Mouse (Mus musculus) C3H10T1/2 (cell line): ENCODE data around the gene Cryba2. TPM values are rescaled to one million over a fixed set of nuclear protein-coding genes. Genes with fewer than 3 reads are reported as not detected.

ENCODE experiments used
- polyA plus RNA-seq, 2 experiments: library from polyadenylated mRNA; unstranded; fragments of >200 nt; fragmentation: generic; extraction: Trizol; gene quantifications; one replicate each; pipeline ENCODE4 v1.2.1; 2012; ENCODE audit warnings: missing spikeins in 2 of 2

Cryba2 gene
- not detected for polyA plus RNA-seq

DNA sequence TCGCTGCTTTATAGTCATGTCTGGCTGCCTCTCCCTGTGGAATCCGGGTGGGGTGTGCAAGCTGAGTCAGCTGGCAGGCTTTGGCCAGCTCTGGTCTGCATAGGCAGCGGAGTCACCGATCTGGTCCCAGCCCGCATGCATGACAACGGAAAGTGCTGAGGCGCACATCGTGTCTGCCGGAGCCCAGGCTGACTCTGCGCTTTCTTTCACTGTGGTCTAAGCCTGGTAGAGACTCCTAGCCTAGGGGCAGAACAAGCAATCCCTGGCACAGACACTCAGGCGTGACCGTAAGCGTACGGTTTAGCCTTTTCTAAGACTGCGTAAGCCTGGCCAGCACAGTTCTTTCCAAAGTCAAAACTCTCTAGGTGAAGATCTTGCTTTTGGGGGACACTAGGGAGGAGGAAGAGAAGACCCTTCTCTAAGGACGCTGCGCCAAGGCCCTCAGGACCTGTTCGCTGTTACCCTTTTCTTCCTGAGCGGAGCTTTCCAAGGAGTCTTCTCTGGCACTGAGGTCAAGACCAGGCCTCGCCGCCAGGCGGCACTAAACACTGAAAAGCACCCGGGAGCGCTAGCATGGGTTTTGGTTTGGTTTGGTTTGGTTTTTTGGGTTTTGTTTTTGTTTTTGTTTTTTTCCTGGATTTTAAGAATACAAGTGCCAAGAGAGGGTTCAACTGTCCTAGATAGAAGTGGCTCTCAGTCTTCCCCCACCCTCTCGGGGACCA, at the start of gene Cryba2:
Gene Cryba2 (minus strand): TSS at position 10 of the 722 bp plus-strand sequence.

DNA sequence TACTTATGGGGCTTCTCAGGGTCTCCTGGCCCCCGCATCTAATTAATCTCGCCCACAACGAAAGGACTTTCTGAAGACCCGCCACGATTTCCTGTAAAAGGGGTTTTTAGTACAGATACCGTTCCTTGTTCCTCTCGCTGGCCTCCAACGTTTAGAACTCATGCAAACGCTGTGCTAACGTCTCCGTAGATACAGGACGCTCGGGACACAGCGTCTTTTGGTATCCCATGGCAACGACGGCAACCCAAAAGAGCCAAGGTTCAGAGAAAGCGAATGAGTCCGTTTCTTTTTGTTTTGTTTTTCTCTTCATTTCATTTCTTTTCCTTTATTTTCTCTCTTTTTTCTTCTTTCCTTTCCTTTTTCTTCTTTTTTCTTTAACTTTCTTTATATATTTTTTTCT, 42.5 kb upstream of the Cryba2 start, which contains the start of gene Cfap65:
Gene Cfap65 (minus strand): TSS at position 198 of the 400 bp plus-strand sequence.

DNA sequence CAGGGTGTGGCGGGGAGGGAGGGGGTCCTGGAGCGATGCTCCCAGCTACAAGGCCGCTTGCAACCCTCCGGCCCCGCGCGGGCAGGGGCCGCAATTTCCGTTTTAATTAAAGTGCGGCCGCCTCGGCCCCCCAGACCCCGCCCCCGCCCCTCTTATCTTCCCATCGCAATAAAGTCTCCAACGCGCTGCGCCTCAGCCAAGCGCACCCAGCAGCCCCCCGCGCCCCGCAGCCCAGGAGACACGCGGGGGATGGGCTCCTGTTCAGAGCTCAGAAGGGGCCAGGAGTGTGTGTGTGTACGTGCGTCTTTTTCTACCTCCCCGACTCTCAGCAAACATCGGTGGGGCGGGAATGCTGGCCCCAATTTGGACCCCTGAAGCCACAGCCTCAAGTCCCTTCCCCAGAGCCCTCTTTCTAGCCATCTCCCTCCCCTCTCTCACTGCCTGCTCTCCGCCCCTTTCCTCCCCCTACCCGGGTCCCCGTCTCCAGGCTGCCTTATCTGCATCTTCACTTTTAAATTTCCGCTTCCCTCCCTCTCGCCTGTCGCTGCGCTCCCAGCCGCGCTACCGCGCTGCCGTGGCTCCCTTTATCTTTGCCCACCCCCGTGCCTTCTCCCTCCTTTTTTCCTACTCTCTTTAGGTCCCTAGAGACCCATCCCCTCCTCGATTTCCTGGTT, 7.4 kb downstream of the Cryba2 start, which contains the start of gene Fev:
Gene Fev (minus strand): TSS at position 51 of the 674 bp plus-strand sequence.

DNA sequence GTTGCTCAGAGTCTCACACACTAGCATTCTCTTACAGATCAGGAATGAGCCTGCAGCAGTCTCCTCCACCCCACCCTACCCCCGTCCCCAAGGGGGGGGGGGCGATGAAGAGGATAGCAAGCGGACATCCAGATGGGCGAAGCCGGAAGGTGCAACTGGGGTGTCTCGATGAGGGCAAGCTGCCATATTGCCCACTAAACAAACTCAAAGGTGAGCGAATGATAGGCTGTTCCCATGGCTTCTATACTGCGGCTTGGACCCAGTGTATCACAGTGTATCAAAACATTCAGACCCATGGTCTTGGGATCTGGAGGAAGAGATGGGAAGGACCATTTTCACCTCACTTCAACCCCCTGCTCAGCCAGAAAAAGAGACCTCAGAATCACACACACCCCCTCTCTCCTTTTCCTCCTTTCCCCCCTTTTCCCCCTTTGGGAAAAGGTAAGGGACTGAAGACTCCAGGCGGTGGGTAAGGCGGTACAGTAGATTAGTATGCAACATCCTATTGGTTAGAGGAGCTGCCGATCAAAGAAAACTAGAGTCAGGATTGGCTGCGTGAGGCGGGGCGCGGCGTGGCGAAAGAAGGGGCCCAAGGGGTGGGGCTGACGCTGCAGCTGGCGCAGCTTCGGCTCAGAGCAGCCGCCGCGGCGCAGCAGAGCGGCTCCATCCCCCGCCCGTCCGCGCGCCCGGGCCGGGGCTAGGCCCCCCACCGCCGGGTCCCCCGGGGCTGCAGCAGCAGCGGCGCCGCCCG, 38.5 kb downstream of the Cryba2 start, which contains the start of gene Cdk5r2:
Gene Cdk5r2 (plus strand): TSS at position 629 of the 751 bp plus-strand sequence.

Other genes starting within 250 kb of the Cryba2 start
- 1 to 10 TPM; 2.2 to 4.2 TPM for gene Ttll4, start 231.4 kb downstream of the Cryba2 start, polyA plus RNA-seq
- gene Cyp27a1, start 179.6 kb downstream of the Cryba2 start, polyA plus RNA-seq, result under 1 TPM in 1 of 2 experiments, not detected in 1; 0.02 TPM
- under 1 TPM; 0.01 to 0.06 TPM for gene Prkag3, start 143.9 kb downstream of the Cryba2 start, polyA plus RNA-seq
- gene Wnt6, start 121.3 kb downstream of the Cryba2 start, polyA plus RNA-seq, result under 1 TPM in 1 of 2 experiments, not detected in 1; 0.33 TPM
- gene Wnt10a, start 101.6 kb downstream of the Cryba2 start, polyA plus RNA-seq, result under 1 TPM in 1 of 2 experiments, not detected in 1; 0.01 TPM
- gene Cdk5r2, start 38.2 kb downstream of the Cryba2 start, polyA plus RNA-seq, result not detected
- gene Fev, start 7.7 kb downstream of the Cryba2 start, polyA plus RNA-seq, result not detected
- gene Cfap65, start 42.5 kb upstream of the Cryba2 start, polyA plus RNA-seq, result under 1 TPM in 1 of 2 experiments, not detected in 1; 0.01 TPM
- under 1 TPM; 0.02 to 0.12 TPM for gene Ihh, start 58.5 kb upstream of the Cryba2 start, polyA plus RNA-seq
- 1 to 10 TPM; 6.5 to 6.6 TPM for gene Nhej1, start 232.1 kb upstream of the Cryba2 start, polyA plus RNA-seq
- gene Slc23a3, start 240.7 kb upstream of the Cryba2 start, polyA plus RNA-seq, result under 1 TPM; 0.01 to 0.46 TPM
- 10 to 100 TPM; 21.7 to 39.3 TPM for gene Cnppd1, start 249.6 kb upstream of the Cryba2 start, polyA plus RNA-seq
- gene Retreg2, start 249.6 kb upstream of the Cryba2 start, polyA plus RNA-seq, result 10 to 100 TPM; 41.2 to 57.7 TPM